Mouse (Mus musculus) brain, adult 2 months (tissue): ENCODE measurements around the gene Zfp771.

Experiments used
- DNase-seq: peaks from one replicate; pipeline ENCODE4 v3.0.0; 2011; ENCODE audit warnings: low read depth, low spot score

Gene Zfp771

DNA sequence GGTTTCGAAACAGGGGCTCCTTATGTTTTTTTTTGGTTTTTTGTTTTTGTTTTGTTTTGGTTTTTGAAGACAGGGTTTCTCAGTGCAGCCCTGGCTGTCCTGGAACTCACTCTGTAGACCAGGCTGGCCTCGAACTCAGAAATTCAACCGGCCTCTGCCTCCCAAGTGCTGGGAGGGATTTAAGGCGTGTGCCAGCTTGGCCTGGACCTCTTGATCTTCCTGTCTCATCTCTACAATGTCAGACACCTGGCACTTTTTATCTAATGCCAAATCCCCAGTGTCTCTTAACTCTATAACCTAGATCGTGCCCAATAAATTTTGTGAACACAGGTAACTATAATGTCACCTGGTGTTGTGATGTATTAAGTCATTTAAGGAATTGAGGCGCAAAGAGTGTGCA lies 9.3 kb downstream of the Zfp771 start:
- peak; percentile 37 for DNase-seq

DNA sequence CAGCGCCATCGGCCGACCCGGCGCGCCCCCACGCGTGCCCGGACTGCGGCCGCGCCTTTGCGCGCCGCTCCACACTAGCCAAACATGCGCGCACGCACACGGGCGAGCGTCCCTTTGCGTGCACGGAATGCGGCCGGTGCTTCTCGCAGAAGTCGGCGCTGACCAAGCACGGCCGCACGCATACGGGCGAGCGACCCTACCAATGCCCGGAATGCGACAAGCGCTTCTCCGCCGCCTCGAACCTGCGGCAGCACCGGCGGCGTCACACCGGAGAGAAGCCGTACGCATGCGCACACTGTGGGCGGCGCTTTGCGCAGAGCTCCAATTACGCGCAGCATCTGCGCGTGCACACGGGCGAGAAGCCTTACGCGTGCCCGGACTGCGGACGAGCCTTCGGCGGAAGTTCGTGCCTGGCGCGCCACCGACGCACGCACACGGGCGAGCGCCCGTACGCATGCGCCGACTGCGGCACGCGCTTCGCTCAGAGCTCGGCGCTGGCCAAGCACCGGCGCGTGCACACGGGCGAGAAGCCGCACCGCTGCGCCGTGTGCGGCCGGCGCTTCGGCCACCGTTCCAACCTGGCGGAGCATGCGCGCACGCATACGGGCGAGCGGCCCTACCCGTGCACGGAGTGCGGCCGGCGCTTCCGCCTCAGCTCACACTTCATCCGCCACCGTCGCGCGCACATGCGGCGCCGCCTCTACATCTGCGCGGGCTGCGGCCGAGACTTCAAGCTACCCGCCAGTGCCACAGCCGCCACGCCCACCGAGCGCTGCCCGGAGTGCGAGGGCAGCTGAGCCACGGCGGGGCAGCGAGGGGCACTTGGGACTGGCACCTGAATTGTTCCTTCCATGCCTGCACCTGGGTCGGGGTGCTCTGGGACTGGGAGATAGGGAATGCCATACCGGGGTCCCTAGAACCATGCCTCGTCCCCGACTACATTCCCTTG lies 10.0 kb downstream of the Zfp771 start:
- DNase-seq = peak; percentile 99

DNA sequence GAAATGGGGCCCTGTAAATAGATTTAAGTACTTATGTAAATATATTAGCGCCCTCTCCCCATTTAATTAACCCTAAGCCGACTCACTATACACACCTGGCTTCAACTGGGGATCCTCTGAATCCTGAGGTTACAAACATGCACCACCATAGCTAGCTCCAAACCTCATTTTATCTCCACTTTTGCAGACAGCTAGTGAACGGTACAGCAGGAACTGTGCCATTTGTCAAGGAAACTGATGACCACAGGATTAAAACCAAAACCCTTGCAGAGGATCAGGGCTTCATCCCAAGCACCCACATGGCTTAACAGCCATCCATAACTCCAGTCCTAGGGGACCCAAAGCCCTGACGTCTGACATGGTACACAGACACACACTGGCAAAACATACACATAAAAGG lies 10.9 kb downstream of the Zfp771 start:
- DNase-seq = no peak

DNA sequence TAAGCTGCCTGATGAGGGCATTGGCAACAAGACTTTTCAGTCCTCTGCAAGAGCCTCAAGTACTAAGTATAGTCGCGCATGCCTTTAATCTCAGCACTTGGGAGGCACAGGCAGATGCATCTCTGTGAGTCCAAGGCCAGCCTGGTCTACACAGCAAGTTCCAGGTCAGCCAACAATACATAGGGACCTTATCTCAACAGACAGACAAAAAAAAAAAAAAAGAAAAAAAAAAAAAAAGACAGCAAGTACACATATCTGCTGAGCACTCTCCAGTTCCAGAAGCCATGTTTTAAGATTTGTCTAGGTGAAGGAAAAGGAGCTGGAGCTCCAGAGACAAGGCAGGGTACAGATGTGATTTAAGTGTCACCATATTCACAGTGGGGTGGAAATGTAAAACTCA lies 11.9 kb downstream of the Zfp771 start:
- DNase-seq = no peak

DNA sequence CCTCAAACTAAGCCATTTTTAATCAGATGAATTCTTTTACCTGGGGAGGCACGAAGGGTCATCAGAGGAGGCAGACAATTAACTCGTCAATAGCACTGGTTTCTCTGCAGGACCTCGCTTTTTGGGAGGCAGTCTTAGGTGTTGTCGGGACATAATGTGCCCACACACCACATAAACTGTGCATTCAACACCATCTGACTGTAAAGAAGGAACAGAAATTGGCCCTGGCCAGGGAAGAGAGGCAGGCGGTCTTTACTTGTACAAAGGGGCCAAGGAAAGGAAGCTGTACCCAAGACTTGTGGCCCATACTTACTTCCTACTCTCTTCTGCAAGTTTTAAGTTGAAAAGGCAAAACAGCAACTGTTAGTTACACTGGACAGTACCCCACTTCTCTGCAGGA lies 12.4 kb downstream of the Zfp771 start:
- DNase-seq = no peak

DNA sequence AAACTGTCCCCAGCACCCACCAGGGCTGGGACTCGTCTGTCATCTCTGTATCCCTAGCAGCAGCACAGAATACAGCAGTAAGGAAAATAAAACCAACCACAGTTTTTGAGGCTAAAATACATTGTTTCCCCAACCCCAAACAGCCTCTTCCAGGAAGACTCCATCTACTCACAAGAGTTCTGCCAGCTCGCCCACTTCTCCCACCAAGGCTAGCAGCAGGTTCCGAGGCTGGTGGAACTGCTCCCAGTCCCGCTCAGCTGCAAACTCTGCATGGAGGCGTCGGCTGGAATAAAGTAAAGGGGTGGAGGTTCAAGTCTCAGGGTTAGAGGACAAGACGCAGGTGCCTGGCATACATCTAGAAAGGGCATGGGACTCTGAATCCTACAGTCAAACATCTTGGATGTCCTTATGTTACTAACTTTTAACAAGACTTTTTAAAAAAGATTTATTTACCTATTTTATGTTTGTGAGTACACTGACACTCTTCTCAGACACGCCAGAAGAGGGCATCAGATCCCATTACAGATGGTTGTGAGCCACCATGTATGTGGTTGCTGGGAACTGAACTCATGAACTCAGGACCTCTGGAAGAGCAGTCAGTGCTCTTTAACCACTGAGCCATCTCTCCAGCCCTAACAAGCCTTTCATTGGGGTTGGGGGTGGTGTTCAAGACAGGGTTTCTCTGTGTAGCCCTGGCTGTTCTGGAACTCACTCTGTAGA lies 15.3 kb downstream of the Zfp771 start:
- peak; percentile 49 for DNase-seq

DNA sequence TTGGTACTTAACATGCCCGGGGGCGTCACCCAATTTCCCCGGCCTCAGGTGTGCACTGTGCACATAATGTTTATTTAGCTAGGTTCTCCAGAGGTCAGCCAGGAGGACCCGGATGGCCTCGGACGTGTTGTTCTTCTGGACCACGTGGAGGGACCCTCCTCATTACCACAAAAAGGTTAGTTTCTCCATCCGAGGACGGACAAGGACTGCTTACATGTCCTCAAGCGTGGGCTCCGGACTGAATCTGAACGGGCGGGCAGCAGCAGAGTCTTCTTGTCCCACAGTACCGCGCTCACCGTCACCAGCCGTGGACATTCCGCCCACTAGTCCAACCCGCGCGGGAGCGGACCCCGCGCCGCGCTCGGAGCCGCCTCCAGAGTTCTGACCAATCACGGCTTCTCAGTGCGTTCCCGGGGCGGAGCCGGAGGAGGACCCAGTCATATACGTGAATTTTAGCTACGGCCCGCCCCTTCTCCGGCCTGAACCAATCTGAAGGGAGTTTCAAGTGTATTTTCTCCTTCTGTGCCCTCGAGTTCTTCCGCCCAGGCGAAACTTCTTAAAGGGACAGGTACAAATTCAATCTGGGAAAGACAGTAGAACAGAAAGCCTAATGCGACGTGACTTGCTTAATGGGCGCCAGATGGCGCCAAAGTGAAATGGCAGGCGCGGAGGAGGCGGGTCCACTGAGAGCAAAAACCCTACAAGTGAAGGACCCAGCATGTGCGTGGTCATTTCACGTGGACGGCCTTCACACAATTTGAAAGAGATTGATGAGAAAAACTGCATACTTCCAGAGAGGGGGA lies 16.4 kb downstream of the Zfp771 start, which contains the start of gene Dctpp1:
Gene Dctpp1 (minus strand): TSS at position 401 of the 803 bp plus-strand sequence.
- peak; percentile 100 for DNase-seq

DNA sequence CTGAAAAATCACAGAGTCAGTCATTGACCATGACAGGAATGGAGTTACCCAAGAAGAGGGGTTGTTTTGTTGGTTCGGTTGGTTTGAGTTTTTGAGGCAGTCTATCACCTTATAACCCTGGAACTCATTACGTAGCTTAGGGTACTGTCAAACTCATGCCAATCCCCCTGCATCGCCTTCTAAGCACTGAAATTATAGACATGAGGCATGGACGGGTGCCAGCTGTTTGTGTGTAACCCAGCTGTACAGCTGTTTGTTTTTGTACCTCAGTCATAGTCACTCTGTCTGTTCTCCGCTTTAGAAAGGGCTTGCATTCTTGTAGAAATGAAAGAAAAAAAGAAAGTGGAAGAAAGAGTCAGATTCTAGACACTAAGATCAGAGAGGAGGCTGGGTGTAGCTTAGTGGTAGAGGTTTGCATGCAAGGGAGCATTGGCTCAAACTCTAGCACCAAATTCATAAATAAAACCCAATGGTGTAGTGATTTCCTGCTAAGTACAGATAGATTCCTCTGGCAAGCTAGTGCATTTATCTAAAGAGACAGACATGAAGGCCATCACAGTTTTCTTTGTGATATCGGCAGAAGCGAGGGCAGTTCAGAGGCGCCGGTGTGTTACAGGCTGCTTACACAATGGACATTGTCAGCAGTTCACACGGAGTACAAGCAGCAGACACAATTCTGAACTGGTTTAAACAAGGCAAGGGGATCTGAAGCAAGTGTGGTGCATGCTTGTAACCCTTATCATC lies 18.3 kb downstream of the Zfp771 start:
- DNase-seq = no peak

DNA sequence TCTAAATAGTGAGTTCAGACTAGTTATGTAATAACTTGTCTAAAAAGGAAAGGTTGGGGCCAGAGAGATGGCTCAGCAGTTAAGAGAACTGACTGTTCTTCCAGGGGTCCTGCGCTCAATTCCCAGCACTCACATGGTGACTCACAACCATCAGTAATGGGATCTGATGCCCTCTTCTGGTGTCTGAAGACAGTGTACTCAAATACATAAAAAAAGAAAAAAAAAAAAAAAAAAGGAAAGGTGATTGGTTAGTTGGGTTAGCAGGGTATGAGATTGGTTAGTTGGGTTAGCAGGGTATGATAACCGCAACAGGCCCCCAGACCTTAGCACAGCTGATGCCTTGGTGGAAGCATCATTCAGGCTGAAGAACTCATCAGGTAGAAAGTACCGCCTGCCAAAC lies 19.5 kb downstream of the Zfp771 start:
- DNase-seq = no peak

DNA sequence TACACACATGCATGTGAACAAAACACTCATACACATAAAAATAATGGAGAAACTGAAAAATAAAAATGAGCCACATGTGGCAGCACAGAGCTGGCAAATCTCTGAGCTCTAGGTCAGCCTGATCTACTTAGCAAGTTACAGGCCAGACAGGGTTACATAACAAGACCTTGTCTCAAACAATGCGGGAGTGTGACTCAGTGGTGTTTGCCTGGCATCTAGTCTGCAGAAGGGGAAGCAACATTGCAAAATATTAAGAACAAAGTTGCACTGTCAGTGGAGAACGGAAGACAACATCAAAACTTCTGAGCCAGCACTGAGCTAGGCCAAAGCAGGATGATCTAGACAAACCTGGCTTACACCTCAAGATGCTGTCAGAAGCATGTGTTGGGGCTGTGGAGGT lies 26.2 kb downstream of the Zfp771 start:
- DNase-seq = no peak

DNA sequence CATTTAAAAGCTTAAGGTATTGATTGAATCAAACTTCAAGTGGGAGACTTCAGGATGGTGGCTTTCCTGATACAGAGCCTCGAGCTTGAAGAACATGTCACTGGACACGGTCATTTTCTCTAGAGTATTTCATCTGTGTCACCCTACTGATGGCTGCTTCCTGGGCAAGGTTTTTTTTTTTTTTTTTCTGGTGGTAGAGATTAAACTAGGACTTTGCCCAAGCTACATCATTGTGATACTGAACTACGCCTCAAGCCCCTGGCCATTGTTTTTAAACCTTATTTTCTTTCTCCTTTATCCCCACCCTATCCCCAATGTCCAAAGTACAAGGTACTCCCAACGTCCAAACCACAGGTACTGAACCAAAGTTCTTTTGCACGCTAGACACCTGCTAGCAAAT lies 26.6 kb downstream of the Zfp771 start:
- no peak for DNase-seq

DNA sequence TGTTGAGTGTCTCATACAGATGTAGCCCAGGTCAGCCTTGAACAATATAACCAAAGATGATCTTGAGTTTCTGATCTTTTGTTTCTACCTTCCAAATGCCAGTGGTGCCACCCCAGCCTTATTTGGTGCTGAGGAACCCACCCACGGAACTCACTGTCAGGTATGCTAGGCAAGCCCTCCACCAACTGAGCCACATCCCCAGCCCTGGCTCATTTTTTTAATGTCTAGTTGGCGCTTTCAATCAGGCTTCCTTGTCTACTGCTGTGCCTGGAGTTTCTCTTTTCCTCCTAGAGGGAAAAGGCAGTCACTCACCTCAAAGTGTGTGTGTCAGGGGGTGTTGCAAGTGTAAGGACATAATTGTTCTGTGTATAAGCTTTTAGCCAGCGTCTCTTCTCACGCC lies 27.0 kb downstream of the Zfp771 start:
- DNase-seq = no peak

DNA sequence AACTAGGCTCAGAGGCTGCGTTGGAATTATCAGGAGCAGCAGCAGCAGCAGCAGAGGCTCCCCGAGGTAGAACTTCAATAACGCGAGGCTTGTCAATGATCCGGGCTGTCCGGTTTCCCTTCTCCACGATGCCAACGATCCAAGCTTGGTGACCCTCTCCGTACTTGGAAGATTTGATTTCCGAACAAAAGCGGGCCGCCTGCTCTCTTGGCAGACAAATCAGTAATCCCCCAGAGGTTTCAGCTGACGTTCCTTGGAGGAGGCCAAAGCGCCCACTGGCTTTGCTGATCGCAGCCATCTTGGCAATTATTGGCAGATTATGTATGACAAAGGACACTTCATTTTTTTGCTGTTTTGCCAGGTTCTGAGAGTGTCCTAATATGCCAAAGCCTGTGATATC lies 28.5 kb downstream of the Zfp771 start:
- no peak for DNase-seq

DNA sequence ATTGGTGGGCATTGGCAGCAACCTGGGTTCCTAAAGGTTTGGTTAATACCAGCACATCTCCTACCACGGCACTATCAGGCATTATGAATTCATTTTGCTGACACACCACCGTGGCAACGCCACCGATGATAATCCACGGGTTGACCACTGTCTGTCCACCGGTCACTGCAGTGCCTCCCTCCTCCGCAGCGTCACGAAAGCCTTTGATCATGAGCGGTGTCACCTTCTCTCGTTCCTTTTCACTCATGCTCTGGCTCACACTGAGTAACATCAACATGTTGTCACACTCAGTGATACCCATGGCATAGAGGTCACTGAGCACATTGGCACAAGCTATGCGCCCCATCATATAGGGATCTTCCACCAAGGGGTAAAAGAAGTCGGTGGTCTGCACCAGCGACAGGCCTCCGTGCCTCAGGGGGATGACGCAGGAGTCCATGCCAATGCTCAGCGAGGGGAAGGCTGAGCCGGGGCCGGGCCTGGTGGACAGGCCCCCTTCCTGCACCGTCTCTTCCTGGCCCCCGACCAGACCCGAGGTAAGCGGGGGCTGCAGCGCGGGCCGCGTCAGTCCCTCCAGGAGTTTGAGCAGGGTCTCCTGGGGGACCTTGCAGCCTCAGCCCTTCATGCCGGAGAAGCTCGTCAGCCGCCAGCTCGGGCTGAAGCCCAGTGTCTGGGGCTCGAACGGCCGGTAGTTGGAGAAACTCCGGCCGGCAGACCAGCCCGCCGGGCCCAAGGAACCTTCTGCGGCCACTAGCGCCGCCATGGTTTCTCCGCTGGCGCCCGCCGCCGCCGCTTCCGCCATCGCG lies 29.2 kb downstream of the Zfp771 start:
- peak; percentile 27 for DNase-seq

DNA sequence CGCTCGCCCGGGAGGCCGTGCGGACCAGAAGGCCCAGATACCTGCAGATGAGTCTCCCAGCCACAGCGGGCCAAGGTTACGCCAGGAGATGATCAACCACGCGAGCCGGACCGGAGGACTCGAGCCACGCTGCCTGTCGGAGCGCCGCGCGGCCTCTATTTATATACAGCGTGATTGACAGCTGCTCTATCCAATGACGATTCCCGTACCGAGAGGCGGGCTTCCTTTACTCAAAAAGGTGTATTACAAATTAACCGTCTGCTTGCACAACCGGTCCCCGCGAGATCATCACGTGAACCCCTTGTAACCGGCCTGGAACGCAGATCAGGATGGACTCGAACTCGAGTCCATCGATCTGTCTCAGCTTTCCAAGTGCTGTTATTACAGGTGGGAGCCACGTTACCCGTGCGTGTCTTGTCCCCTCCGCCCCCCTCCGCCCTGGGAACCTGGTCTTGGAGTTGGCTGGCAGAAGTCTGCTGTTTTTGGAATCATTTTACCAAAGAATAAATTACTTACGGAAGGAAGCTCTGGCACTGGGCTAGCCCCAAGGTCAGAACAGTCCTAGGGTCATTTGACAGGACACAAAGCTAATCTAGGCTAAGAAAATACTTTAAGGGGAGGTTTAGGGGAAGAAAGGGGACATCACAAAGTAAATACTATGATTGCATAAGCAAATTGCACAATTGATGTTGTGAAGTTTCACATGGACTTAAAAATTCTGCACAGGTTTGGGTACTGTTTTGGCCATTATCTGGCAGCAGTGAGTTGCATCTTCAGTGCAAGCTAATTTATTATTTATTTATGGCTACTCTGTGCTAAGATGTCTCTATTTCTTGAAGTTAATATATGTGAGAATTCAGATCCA lies 30.1 kb downstream of the Zfp771 start, which contains the start of gene Sephs2:
Gene Sephs2 (minus strand): TSS at position 131 of the 865 bp plus-strand sequence.
- DNase-seq = peak; percentile 99

DNA sequence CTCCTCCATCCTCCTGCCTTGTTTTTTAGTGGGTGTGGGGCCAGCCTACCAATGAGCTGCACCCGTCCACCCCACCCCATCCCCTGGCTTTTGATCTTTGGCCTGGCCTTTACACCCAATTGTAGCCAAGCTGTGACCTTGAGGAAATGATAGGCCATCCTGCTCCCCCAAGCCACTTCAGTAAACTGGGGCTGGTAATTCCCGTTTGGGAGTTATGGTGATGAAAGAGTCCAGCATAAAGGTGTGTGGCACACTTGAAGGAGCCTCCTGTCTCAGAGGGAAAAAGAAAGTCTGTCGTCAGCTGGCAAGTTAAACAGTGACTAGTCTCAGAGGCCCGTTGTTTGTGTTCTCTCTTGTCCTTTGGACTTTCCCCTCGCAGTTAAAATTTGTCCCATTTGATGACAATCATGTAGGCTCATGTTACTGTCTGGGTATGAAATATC lies 32.5 kb downstream of the Zfp771 start:
- DNase-seq = no peak

DNA sequence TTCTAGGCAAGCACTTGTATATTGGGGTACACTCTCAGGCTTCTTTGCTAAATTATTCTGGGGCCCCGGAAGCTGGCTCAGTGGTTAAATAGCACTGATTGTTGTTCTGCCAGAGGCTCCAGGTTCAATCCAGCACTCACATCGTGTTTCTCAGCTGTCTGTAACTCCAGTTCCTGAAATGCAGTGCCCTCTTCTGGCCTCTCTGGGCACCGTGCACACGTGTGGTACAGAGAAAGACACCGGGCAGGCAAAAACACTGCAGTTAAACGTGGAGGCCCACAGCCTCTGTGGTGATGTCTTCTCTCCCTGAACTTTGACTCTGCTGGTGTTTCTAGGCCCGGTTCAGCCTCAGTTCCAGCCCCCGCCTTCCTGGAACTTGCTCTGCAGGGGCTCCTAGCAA lies 34.2 kb downstream of the Zfp771 start:
- DNase-seq = peak; percentile 53

DNA sequence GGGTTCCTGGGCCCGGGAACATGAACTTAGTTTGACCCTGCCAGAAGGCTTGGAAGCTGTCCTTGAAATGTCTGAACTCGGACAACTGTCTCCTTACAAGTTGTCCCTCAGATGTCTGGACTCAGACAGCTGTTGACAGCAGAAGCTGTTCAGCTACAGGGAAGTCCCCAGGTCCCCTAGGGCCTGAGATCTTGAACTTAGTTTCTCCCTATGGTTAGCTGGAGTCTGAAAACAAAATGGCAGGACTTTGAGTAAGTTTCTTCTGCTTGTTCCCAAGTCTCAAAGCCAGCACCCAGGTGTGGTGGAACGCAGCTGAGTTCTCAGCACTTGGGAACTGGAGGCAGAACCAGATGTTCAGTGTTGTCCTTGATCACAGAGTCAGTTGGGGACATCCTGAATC lies 36.0 kb downstream of the Zfp771 start:
- DNase-seq = no peak

DNA sequence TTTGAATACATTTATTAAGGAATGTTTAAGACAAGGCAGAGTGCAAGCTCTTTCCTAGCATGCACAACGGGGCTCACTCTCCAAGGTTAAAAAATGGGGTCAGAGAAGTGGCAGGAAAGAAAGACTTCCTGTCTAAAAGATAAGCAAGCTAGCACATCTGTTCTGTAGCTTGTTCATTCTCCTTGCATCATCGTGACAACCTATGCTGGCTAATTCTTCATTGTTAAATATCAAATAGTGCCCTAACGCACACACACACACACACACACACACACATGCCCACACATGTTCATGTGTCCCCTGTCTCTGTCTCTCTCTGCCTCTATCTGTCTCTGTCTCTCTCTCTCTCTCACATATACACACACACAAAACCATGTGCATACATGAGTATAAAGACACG lies 37.0 kb downstream of the Zfp771 start:
- no peak for DNase-seq
